Mouse (Mus musculus): Measurements from ENCODE around the gene Erich3. TPM values are rescaled to one million over a fixed set of nuclear protein-coding genes. Genes with fewer than 3 reads are reported as not detected.
A peak's percentile ranks its signal among the peaks of the same experiment; 100 is the strongest.

Gene Erich3
- polyA plus RNA-seq, 1 experiment from 2014 or later, result 1.7 TPM

DNA sequence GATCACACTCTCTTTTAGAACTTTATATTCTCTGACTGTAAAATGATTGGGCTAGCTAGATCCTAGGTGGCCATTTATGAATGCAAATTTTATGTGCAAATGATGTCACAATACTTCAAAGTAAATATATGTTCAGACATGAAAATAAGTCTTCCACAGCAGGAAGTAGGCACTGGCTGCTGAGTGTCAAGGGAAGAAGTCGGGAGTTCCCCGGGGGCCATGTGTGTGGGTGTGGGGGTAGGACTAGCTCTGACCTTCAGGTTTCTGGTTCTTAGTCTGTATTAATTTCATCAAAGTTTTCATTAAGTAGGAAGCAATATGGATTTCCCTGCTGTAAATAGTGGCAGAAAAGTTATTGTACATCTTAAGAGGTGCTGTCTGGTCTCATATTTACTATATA lies 20.0 kb downstream of the Erich3 start:
- no peak overlapping the region for H3K4me2 ChIP-seq (replicated peaks)
- no peaks in the 10 kb centered on the region for H3K36me3 ChIP-seq
- 94% methylated on average over 2 of the region's 2 CpGs for WGBS
- no peak overlapping the region for H3K4me3 ChIP-seq
- H3K4me1 ChIP-seq, result no peaks in the 10 kb centered on the region
- no peaks in the 10 kb centered on the region for H3K27me3 ChIP-seq
- no peak overlapping the region for H3K27ac ChIP-seq (replicated peaks)
- no peaks in the 10 kb centered on the region for H3K9me3 ChIP-seq
- H3K9ac ChIP-seq (replicated peaks), result no peak overlapping the region
- ATAC-seq (ENCODE audit: low FRiP score, low read depth), result no peak

DNA sequence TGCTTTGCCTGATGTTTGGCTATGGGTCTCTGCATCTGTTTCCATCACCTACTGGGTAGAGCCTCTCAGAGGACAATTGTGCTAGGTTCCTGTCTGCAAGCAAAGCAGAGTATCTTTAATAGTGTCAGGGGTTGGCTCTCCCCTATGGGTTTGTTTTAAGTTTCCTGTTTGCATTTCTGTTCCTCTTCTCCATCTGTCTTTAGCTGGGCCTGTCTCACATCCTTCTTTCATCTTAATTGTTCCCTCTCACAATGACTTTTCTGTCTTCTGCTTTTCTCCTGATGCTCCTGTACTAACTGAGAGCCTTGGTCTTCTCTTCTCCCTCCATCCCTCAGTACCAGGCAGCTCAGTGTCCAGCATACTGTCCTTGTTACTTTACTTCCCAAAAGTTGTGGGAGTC lies 26.6 kb downstream of the Erich3 start:
- H3K4me1 ChIP-seq, result 0 out of 2 replicates have a peak, but pooled peaks cover 5% of the 10 kb centered on the region
- no peak overlapping the region for H3K4me3 ChIP-seq
- no peak overlapping the region for H3K27ac ChIP-seq (replicated peaks)
- H3K4me2 ChIP-seq (replicated peaks), result no peak overlapping the region
- no peaks in the 10 kb centered on the region for H3K27me3 ChIP-seq
- no peaks in the 10 kb centered on the region for H3K36me3 ChIP-seq
- no peak overlapping the region for H3K9ac ChIP-seq (replicated peaks)
- ATAC-seq (ENCODE audit: low FRiP score, low read depth), result no peak
- H3K9me3 ChIP-seq, result no peaks in the 10 kb centered on the region

DNA sequence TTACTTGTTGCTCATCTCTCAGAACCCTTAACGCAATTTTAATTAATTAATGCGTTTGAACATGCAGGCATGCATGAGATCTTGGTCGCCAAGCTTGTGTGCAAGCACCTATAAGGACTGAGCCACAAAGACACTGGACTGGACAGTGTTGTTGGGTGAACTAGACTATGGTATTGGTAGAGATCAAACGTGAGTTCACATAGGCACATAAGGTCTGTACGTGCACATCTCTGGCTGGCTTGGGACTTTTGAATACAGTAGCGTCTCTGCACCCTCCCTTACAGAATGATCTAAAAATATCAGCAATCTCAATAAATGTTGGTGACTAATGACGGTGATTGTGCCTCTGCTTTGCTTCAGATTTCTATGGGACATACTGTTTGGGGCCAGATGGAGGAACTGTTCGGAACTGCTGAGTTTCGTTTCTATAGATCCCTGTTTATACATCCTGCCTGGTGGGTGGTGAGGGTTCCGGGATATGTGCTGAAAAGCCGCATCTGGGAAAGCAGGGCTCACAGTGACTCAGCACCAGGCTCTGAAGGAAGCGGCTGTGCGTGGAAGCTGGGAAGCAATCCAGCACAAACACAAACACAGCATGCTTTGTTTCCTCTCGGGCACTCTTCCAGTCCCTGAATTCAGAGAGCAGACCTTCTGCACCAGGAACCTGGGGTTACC lies 28.4 kb downstream of the Erich3 start:
- Histone ChIP-seq H3K27ac (replicated peaks) (no peak overlapping the region), H3K4me1 (0 out of 2 replicates have a peak, but pooled peaks cover 5% of the 10 kb centered on the region), H3K4me3 (no peak overlapping the region), H3K9ac (replicated peaks) (no peak overlapping the region), H3K36me3 (no peaks in the 10 kb centered on the region), H3K27me3 (no peaks in the 10 kb centered on the region), H3K9me3 (no peaks in the 10 kb centered on the region), H3K4me2 (replicated peaks) (no peak overlapping the region)
- peak; percentile 66 for ATAC-seq (ENCODE audit: low FRiP score, low read depth)
- WGBS, result 69% methylated on average over 14 of the region's 14 CpGs

DNA sequence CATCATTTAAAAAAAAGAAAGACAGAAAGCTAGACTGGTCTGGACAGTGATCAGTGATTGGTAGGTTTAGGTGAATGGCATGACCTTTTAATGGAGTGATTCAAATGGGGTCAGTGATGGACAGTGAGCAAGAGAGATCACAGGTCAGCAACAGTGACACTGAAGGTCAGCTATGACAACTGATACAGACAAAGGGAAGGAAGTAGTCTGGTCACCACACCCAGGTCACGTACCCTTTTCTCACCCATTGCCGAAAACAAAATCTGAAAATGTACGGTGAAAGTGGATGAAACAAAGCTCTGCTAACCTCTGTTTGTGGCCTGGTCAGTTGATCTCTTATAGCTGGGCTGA lies 28.9 kb downstream of the Erich3 start:
- ATAC-seq (ENCODE audit: low FRiP score, low read depth), result peak; percentile 20; the same call in 1 of the 2 replicates
- H3K9me3 ChIP-seq, result no peaks in the 10 kb centered on the region
- H3K4me1 ChIP-seq, result 0 out of 2 replicates have a peak, but pooled peaks cover 5% of the 10 kb centered on the region
- H3K4me3 ChIP-seq, result no peak overlapping the region
- H3K27me3 ChIP-seq, result no peaks in the 10 kb centered on the region
- no peak overlapping the region for H3K27ac ChIP-seq (replicated peaks)
- no peaks in the 10 kb centered on the region for H3K36me3 ChIP-seq
- H3K4me2 ChIP-seq (replicated peaks), result no peak overlapping the region
- H3K9ac ChIP-seq (replicated peaks), result no peak overlapping the region
- WGBS, result 86% methylated on average over 3 of the region's 3 CpGs

DNA sequence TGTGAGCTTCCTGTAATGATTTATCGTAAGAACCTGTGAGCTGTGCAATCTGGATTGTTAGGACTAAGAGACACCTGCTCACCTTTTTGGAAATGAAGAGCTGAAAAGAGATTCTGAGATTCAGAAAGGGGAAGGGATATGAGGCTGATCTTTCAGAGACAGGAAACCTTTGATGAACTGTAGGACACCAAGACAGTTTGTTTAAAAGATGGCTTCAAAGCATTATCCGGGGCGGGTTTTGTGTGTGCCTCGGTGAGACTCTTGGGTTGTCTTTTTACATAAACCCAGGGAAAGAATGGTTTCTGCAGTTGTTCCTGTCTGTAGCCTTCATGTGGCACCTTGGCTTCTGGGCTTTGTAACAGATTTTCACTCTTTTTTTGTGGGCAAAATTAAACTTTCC lies 30.2 kb downstream of the Erich3 start:
- Histone ChIP-seq H3K27me3 (no peaks in the 10 kb centered on the region), H3K9ac (replicated peaks) (no peak overlapping the region), H3K4me3 (no peak overlapping the region), H3K4me2 (replicated peaks) (no peak overlapping the region), H3K4me1 (0 out of 2 replicates have a peak, but pooled peaks cover 5% of the 10 kb centered on the region), H3K9me3 (no peaks in the 10 kb centered on the region), H3K27ac (replicated peaks) (no peak overlapping the region), H3K36me3 (no peaks in the 10 kb centered on the region)
- 87% methylated on average over 4 of the region's 4 CpGs for WGBS
- ATAC-seq (ENCODE audit: low FRiP score, low read depth), result no peak

DNA sequence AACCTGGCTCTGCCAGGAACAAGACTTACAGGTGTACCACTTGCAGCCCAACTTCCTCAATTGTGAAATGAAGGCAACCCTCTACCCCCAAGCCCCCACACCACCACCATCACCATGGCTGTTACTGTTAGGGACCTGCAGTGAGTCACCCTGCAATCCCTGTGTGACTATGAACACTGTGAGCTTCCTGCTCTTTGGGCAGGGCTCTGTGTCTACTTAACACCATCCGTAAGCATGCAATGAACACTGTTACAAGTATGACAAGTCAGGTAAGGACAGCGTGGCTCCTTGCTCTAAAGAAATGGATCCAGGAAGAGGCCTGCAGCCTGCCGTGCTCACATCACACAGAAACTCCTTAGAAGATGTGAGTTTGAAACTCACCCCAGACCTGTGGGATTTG lies 33.0 kb downstream of the Erich3 start:
- Histone ChIP-seq H3K27ac (replicated peaks) (no peak overlapping the region), H3K9me3 (no peaks in the 10 kb centered on the region), H3K4me1 (0 out of 2 replicates have a peak, but pooled peaks cover 9% of the 10 kb centered on the region), H3K9ac (replicated peaks) (no peak overlapping the region), H3K36me3 (no peaks in the 10 kb centered on the region), H3K4me2 (replicated peaks) (no peak overlapping the region), H3K4me3 (no peak overlapping the region), H3K27me3 (no peaks in the 10 kb centered on the region)
- WGBS, result 95% methylated on average over 3 of the region's 3 CpGs
- ATAC-seq (ENCODE audit: low FRiP score, low read depth), result no peak

DNA sequence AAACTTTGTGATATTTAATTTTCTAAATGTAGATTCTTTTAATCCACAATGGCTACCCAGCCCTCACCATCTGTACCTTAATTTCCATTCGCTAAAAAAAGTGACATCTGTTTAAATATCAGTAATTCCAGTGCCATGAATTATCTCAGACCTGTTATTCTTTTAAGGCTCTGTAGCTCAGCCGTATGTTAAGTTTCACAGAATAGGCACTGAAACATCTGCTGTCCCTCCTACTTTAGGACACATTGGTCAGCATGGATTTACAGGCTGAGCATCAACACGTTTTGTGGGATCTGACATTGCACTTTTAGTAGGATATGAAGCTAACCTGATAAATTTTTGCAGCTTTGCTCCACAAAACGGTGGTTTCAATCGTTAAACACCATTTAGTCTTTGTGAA lies 35.2 kb downstream of the Erich3 start:
- 0 out of 2 replicates have a peak, but pooled peaks cover 4% of the 10 kb centered on the region for H3K4me1 ChIP-seq
- no peak overlapping the region for H3K9ac ChIP-seq (replicated peaks)
- no peaks in the 10 kb centered on the region for H3K36me3 ChIP-seq
- no peaks in the 10 kb centered on the region for H3K9me3 ChIP-seq
- H3K4me2 ChIP-seq (replicated peaks), result no peak overlapping the region
- no peaks in the 10 kb centered on the region for H3K27me3 ChIP-seq
- no peak for ATAC-seq (ENCODE audit: low FRiP score, low read depth)
- no peak overlapping the region for H3K4me3 ChIP-seq
- no peak overlapping the region for H3K27ac ChIP-seq (replicated peaks)
- 70% methylated on average over 5 of the region's 5 CpGs for WGBS

DNA sequence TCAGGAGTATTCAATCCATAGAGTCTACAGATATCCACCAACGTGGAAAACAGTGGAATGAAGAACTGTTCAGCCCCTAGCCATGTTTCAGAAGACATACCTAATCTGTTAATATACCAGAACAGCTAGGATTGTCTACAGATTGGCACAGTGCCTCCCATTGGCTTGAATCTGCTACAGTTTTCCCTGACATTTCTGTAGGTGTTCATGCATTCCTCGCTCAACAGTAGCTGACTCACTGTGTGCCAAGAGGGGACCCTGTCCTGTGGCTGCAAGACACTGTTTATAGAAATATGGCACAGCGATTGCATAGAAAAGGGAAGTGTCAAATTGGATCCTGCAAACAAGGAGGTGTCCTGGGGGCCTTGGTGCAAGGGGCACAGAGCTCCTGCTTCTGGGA lies 36.6 kb downstream of the Erich3 start:
- no peak overlapping the region for H3K4me2 ChIP-seq (replicated peaks)
- H3K9ac ChIP-seq (replicated peaks), result no peak overlapping the region
- no peak overlapping the region for H3K4me3 ChIP-seq
- no peak for ATAC-seq (ENCODE audit: low FRiP score, low read depth)
- H3K9me3 ChIP-seq, result no peaks in the 10 kb centered on the region
- 75% methylated on average over 3 of the region's 3 CpGs for WGBS
- no peak overlapping the region for H3K27ac ChIP-seq (replicated peaks)
- H3K36me3 ChIP-seq, result no peaks in the 10 kb centered on the region
- H3K27me3 ChIP-seq, result no peaks in the 10 kb centered on the region
- H3K4me1 ChIP-seq, result 0 out of 2 replicates have a peak, but pooled peaks cover 4% of the 10 kb centered on the region

DNA sequence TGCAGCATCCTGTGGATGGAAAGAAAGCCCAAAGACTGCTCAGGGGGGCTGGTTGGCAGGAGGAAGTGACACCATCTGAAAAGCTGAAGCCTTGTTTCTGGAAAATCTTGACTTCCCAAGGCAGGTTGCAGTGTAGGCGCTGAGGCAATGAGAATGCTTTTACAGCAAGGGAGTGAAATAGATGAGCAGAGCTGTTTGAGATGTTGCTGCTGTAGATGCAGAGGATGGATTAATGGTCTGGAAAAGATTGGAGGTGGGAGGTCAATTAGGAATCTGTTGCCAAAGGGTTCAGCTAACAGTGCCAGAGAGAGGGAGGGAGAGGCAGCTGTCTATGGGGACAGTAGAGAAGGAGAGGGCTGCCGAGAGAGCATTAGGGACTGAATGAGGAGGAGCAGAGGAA lies 37.1 kb downstream of the Erich3 start:
- no peak overlapping the region for H3K4me3 ChIP-seq
- 76% methylated on average over 2 of the region's 2 CpGs for WGBS
- no peaks in the 10 kb centered on the region for H3K27me3 ChIP-seq

DNA sequence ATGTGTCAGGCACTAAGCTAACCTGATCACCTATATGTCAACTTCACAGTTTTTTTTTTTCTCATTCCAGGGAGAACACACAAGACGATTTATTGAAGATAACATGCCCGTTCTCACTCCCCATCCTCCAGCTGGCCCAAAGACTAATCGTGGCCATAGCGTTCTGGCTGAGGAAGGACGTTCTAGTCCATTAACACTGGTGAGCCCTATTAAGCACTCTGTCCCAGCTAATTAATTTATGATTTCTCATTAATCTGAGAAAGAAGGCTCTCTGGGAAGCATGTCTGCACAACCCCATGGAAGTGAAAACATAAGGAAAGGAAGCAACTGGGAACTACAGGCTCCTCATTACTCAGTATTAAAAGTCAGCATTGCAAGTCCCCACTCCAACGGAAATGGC lies 41.1 kb downstream of the Erich3 start:
- no peaks in the 10 kb centered on the region for H3K9me3 ChIP-seq
- H3K27me3 ChIP-seq, result no peaks in the 10 kb centered on the region
- no peak overlapping the region for H3K4me2 ChIP-seq (replicated peaks)
- WGBS, result 91% methylated on average over 6 of the region's 6 CpGs
- H3K36me3 ChIP-seq, result no peaks in the 10 kb centered on the region
- no peak overlapping the region for H3K27ac ChIP-seq (replicated peaks)
- no peak overlapping the region for H3K4me3 ChIP-seq
- H3K4me1 ChIP-seq, result 0 out of 2 replicates have a peak, but pooled peaks cover 4% of the 10 kb centered on the region
- no peak overlapping the region for H3K9ac ChIP-seq (replicated peaks)
- ATAC-seq (ENCODE audit: low FRiP score, low read depth), result no peak

More for the DNA sequence above, 37.1 kb downstream of the Erich3 start:
- no peak overlapping the region for H3K4me2 ChIP-seq (replicated peaks)
- no peak overlapping the region for H3K27ac ChIP-seq (replicated peaks)
- H3K36me3 ChIP-seq, result no peaks in the 10 kb centered on the region
- H3K9me3 ChIP-seq, result no peaks in the 10 kb centered on the region
- H3K9ac ChIP-seq (replicated peaks), result no peak overlapping the region
- ATAC-seq (ENCODE audit: low FRiP score, low read depth), result no peak
- 0 out of 2 replicates have a peak, but pooled peaks cover 4% of the 10 kb centered on the region for H3K4me1 ChIP-seq

DNA sequence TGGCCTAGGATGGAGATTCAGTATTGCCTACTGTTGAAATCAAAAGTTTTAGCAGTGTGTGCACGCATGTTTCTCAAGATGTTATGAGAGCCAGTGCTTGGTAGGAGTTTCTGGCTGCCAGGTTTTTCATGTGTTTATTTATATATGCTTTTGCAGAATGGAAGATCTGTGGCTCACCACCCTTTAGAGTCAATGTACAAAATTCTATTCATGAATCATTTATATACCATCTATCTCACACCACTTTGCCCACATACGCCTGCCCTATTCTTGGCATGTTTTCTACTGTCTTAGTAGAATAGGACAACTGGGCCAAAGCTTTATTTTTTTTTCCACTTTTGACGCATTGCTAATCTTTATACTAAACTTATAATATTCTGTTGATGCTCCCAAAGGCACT lies 44.5 kb downstream of the Erich3 start:
- ATAC-seq (ENCODE audit: low FRiP score, low read depth), result no peak
- WGBS, result 92% methylated on average over 3 of the region's 3 CpGs
- Histone ChIP-seq H3K27me3 (no peaks in the 10 kb centered on the region), H3K27ac (replicated peaks) (no peak overlapping the region), H3K4me1 (no peaks in the 10 kb centered on the region), H3K36me3 (no peaks in the 10 kb centered on the region), H3K4me2 (replicated peaks) (no peak overlapping the region), H3K9me3 (no peaks in the 10 kb centered on the region), H3K9ac (replicated peaks) (no peak overlapping the region), H3K4me3 (no peak overlapping the region)

DNA sequence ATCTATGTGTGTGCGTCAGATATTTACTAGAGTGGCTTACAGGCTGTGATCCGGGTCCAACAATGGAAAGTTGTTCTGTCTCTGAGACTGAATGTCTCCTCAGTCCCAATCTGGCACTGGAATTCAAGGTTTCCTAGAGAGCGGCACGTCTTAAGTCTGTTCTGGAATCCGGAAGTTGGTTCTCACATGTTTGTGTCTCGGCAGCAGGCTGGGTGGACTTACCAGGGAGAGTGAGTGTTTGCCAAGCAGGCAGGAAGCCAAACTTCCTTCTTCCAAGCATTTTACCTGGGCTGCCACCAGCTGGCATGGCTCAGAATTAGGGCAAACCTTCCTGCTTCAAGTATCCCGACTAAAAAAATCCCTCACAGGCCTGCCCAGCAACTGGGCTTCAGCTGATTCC lies 59.5 kb downstream of the Erich3 start:
- whole genome bisulfite sequencing, result 84% methylated on average over 7 of the region's 7 CpGs
- Histone ChIP-seq H3K9ac (replicated peaks) (no peak overlapping the region), H3K9me3 (no peaks in the 10 kb centered on the region), H3K4me1 (no peaks in the 10 kb centered on the region), H3K36me3 (no peaks in the 10 kb centered on the region), H3K4me2 (replicated peaks) (no peak overlapping the region), H3K27ac (replicated peaks) (no peak overlapping the region), H3K27me3 (no peaks in the 10 kb centered on the region), H3K4me3 (no peak overlapping the region)
- no peak for ATAC-seq (ENCODE audit: low FRiP score, low read depth)

DNA sequence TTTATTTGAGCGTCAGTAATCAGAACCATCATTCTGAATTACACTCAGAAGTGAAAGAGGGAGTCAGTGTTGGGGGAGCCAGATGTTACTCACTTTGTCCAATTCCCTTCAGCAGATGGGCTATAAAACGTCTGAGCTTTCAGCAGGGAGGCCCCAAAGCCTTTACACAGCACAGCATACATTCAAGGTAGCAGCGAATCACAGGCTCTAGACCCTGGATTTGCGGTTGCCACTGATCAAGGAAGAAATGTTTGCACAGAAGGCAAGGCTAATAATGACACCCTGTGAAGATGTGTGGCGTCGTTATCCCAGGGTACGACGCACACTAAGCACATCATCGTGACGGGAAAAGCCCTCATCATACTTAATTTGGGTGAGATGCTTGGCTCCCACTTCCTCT lies 67.8 kb downstream of the Erich3 start:
- no peak overlapping the region for H3K27ac ChIP-seq (replicated peaks)
- H3K4me3 ChIP-seq, result no peak overlapping the region
- no peaks in the 10 kb centered on the region for H3K27me3 ChIP-seq
- H3K4me2 ChIP-seq (replicated peaks), result no peak overlapping the region
- no peaks in the 10 kb centered on the region for H3K4me1 ChIP-seq
- no peak overlapping the region for H3K9ac ChIP-seq (replicated peaks)
- no peaks in the 10 kb centered on the region for H3K36me3 ChIP-seq
- 0 out of 2 replicates have a peak, but pooled peaks have one; percentile 18 for ATAC-seq (ENCODE audit: low FRiP score, low read depth)
- WGBS, result 82% methylated on average over 10 of the region's 10 CpGs
- H3K9me3 ChIP-seq, result no peaks in the 10 kb centered on the region

Measured in midbrain, embryonic 12.5 days (tissue).